In genomic region chr19:31746635-31747034, GRCm38 (mm10) we compare ENCODE assay signal across 9 mouse cellular contexts. TPM values are rescaled to one million over a fixed set of nuclear protein-coding genes. Genes with fewer than 3 reads are reported as not detected.
DNase-seq lines count a peak whose midpoint lies in the region; ATAC-seq and TF ChIP-seq lines count a peak whose summit lies in the region.
"Had no signal": no experiment of that assay in that cellular context is flagged by ENCODE, and none has a peak within 500 bp of the region (broad histone marks: within the 10 kb centered on the region; RNA-seq: fewer than 3 reads in every experiment).

No protein-coding gene starts in this region.

- no peak for DNase-seq in heart, postnatal 0 days (ENCODE audit: low spot score)
- no peak for DNase-seq in heart, embryonic 10.5 days (ENCODE audit: low spot score)
- peak; percentile 4 for DNase-seq in ovary, postnatal 36 days (ENCODE audit: low spot score)
- no peak for DNase-seq in ovary, postnatal 10 days (ENCODE audit: low spot score)
- peak; percentile 28 for DNase-seq in adrenal gland, adult 2 months
- DNase-seq in heart, postnatal 36 days, result peak; percentile 53 to 64
- DNase-seq in midbrain, postnatal 0 days (ENCODE audit: low spot score), result peak; percentile 66

- H3K27ac ChIP-seq in heart, postnatal 0 days (ENCODE audit: low read depth), result no peak overlapping the region
- H3K27ac ChIP-seq in heart, embryonic 10.5 days, result no peak overlapping the region
- H3K27ac ChIP-seq in midbrain, postnatal 0 days (ENCODE audit: low read depth, low read length), result no peak overlapping the region
- H3K27ac ChIP-seq: hindbrain, embryonic 15.5 days had no signal

- intact Hi-C loops in heart, postnatal 36 days (cut with DNase I), result loop anchor here (2.0 to 5.0 kb wide), 2 partner anchors 404 to 1084 kb away; no protein-coding TSS in a partner anchor

- no peak for TF ChIP-seq EP300 in heart, postnatal 0 days (IDR thresholded peaks at IDR 0.05; ENCODE audit: low read depth)

- H3K9ac ChIP-seq in heart, postnatal 0 days (replicated peaks; ENCODE audit: low read depth, low read length), result no peak overlapping the region
- H3K9ac ChIP-seq in midbrain, postnatal 0 days (replicated peaks; ENCODE audit: low read length, poor library complexity, severe bottlenecking), result no peak overlapping the region
- H3K9ac ChIP-seq: hindbrain, embryonic 15.5 days had no signal

- no peaks in the 10 kb centered on the region for H3K27me3 ChIP-seq in heart, postnatal 0 days (ENCODE audit: control insufficient read depth, insufficient read depth, low read length)
- no peaks in the 10 kb centered on the region for H3K27me3 ChIP-seq in heart, embryonic 10.5 days (ENCODE audit: insufficient read depth, poor library complexity, severe bottlenecking)
- H3K27me3 ChIP-seq in midbrain, postnatal 0 days (ENCODE audit: insufficient read depth, low read length), result no peaks in the 10 kb centered on the region
- H3K27me3 ChIP-seq: hindbrain, embryonic 15.5 days had no signal

- H3K4me3 ChIP-seq in heart, postnatal 0 days (ENCODE audit: low read depth, low read length), result no peak overlapping the region
- no peak overlapping the region for H3K4me3 ChIP-seq in heart, embryonic 10.5 days
- no peak overlapping the region for H3K4me3 ChIP-seq in midbrain, postnatal 0 days (ENCODE audit: low read depth, low read length)
- H3K4me3 ChIP-seq: hindbrain, embryonic 15.5 days had no signal

- no peak for ATAC-seq in heart, postnatal 0 days (ENCODE audit: insufficient read depth, low read depth)
- no peak for ATAC-seq in midbrain, postnatal 0 days (ENCODE audit: low FRiP score)
- no peak; the same call in 1 of the 2 replicates for ATAC-seq in megakaryocyte-erythroid progenitor cell, adult 5-6 weeks (replicated peaks; ENCODE audit: low FRiP score, low TSS enrichment, poor library complexity, severe bottlenecking)

- 0 out of 2 replicates have a peak, but pooled peaks cover 21% of the 10 kb centered on the region for H3K4me1 ChIP-seq in heart, postnatal 0 days (ENCODE audit: control insufficient read depth, insufficient read depth)
- peaks cover 14% of the 10 kb centered on the region for H3K4me1 ChIP-seq in heart, embryonic 10.5 days
- H3K4me1 ChIP-seq in midbrain, postnatal 0 days (ENCODE audit: insufficient read depth, low read length), result no peaks in the 10 kb centered on the region
- H3K4me1 ChIP-seq: hindbrain, embryonic 15.5 days had no signal

- H3K9me3 ChIP-seq in heart, postnatal 0 days (replicated peaks; ENCODE audit: control insufficient read depth, low read length), result no peaks in the 10 kb centered on the region
- no peaks in the 10 kb centered on the region for H3K9me3 ChIP-seq in heart, embryonic 10.5 days
- H3K9me3 ChIP-seq in midbrain, postnatal 0 days (ENCODE audit: low read length), result no peaks in the 10 kb centered on the region
- H3K9me3 ChIP-seq: hindbrain, embryonic 15.5 days had no signal

- no peaks in the 10 kb centered on the region for H3K36me3 ChIP-seq in heart, postnatal 0 days (replicated peaks; ENCODE audit: control insufficient read depth, insufficient read depth, low read length)
- no peaks in the 10 kb centered on the region for H3K36me3 ChIP-seq in heart, embryonic 10.5 days
- H3K36me3 ChIP-seq in midbrain, postnatal 0 days (ENCODE audit: insufficient read depth, low read length), result no peaks in the 10 kb centered on the region
- H3K36me3 ChIP-seq: hindbrain, embryonic 15.5 days had no signal

- no peak overlapping the region for H3K4me2 ChIP-seq in heart, postnatal 0 days (ENCODE audit: low read depth, low read length)
- no peak overlapping the region for H3K4me2 ChIP-seq in midbrain, postnatal 0 days (ENCODE audit: low read depth, low read length, poor library complexity, severe bottlenecking)
- H3K4me2 ChIP-seq: hindbrain, embryonic 15.5 days had no signal

- peak; percentile 70 for TF ChIP-seq CTCF in heart, postnatal 0 days (IDR thresholded peaks at IDR 0.05; ENCODE audit: low read depth)
- TF ChIP-seq CTCF in midbrain, postnatal 0 days (IDR thresholded peaks at IDR 0.05), result peak; percentile 81

- 14% methylated on average over 2 of the region's 2 CpGs for WGBS in heart, postnatal 0 days
- 15% methylated on average over 2 of the region's 2 CpGs for WGBS in heart, embryonic 10.5 days
- 24% methylated on average over 2 of the region's 2 CpGs for WGBS in midbrain, postnatal 0 days

RNA-seq across cellular contexts. Expression of gene Prkg1, which starts 18.2 kb away (rescaled TPM):
- total RNA-seq in heart, postnatal 0 days (2014; rRNA removed; ENCODE audit: low replicate concordance), result 11.2 and 14.6 TPM in 2 replicates
- polyA plus RNA-seq in heart, postnatal 0 days (2015; fragmentation: Nextera tagmentation; extraction: Ambion mirVana), result 4.5 TPM in 2 replicates
- polyA plus RNA-seq in heart, embryonic 10.5 days (2016; fragmentation: Nextera tagmentation; extraction: Ambion mirVana), result 12.0 and 17.7 TPM in 2 replicates
- total RNA-seq in adrenal gland, adult 2 months (2021), result 1 to 10 TPM; 7.0 to 7.2 TPM
- 0.95 and 1.0 TPM in 2 replicates for polyA plus RNA-seq in adrenal gland, adult 2 months (2012; rRNA removed)
- 10 to 100 TPM; 12.7 to 13.4 TPM for total RNA-seq in heart, postnatal 36 days (2021)
- 9.9 and 13.2 TPM in 2 replicates for total RNA-seq in midbrain, postnatal 0 days (2014; rRNA removed)
- polyA plus RNA-seq in midbrain, postnatal 0 days (2015; fragmentation: Nextera tagmentation; extraction: Ambion mirVana), result 3.9 and 5.1 TPM in 2 replicates
- total RNA-seq in megakaryocyte-erythroid progenitor cell, adult 5-6 weeks (2014; fragmentation: Nextera tagmentation), result 1.8 and 4.1 TPM in 2 replicates
- 0.47 and 8.5 TPM in 2 replicates for total RNA-seq in megakaryocyte-erythroid progenitor cell, adult 5-6 weeks (2017)

Comparison
In these comparisons a context has a peak if more than half of its experiments do, and no peak if none do; other contexts are left out.
1. DNase-seq: peak in ovary, postnatal 36 days (single experiment), adrenal gland, adult 2 months (single experiment), heart, postnatal 36 days (2 of 2) and midbrain, postnatal 0 days (single experiment); none in heart, postnatal 0 days (single experiment), heart, embryonic 10.5 days (single experiment) and ovary, postnatal 10 days (single experiment).